ENCODE assay signal across 15 mouse cellular contexts in genomic region chr9:83113800-83114217, GRCm38 (mm10). TPM values are rescaled to one million over a fixed set of nuclear protein-coding genes. Genes with fewer than 3 reads are reported as not detected.
DNase-seq lines count a peak whose midpoint lies in the region; ATAC-seq and TF ChIP-seq lines count a peak whose summit lies in the region.
"Had no signal": no experiment of that assay in that cellular context is flagged by ENCODE, and none has a peak within 500 bp of the region (broad histone marks: within the 10 kb centered on the region; RNA-seq: fewer than 3 reads in every experiment).

No protein-coding gene starts in this region.

- TF ChIP-seq EP300 in liver, postnatal 0 days (IDR thresholded peaks at IDR 0.05; ENCODE audit: low read depth): no peak

- no peak for TF ChIP-seq CTCF in liver, postnatal 0 days (IDR thresholded peaks at IDR 0.05; ENCODE audit: low read depth)

- intact Hi-C loops in heart, postnatal 10 days (cut with DNase I): no loop called here

- peak; percentile 76 for DNase-seq in heart, embryonic 10.5 days (ENCODE audit: low spot score)
- no peak for DNase-seq in heart, postnatal 10 days
- no peak for DNase-seq in liver, postnatal 0 days
- peak; percentile 11 for DNase-seq in R1 (ENCODE audit: low read depth, low spot score)
- DNase-seq in urinary bladder, postnatal 4 days (ENCODE audit: low spot score in 2 of 2): no peak
- DNase-seq in left cerebral cortex, adult 11 months (ENCODE audit: low spot score): no peak
- DNase-seq: adrenal gland, postnatal 25 days; cerebellum, adult 2 months; gastrocnemius, postnatal 25 days; kidney, adult 9 months; thymus, postnatal 36 days had no signal

- peaks cover 10% of the 10 kb centered on the region for H3K4me1 ChIP-seq in heart, embryonic 10.5 days
- no peaks in the 10 kb centered on the region for H3K4me1 ChIP-seq in liver, embryonic 12.5 days
- no peaks in the 10 kb centered on the region for H3K4me1 ChIP-seq in liver, postnatal 0 days (ENCODE audit: insufficient read depth)
- H3K4me1 ChIP-seq: hindbrain, embryonic 15.5 days had no signal

- 65% methylated on average over 10 of the region's 10 CpGs for WGBS in heart, embryonic 10.5 days
- WGBS in liver, embryonic 12.5 days (ENCODE audit: insufficient replicate concordance): 73% methylated on average over 10 of the region's 10 CpGs
- WGBS in liver, postnatal 0 days (ENCODE audit: insufficient replicate concordance): 53% methylated on average over 10 of the region's 10 CpGs

- no peak overlapping the region for H3K9ac ChIP-seq in liver, embryonic 12.5 days
- H3K9ac ChIP-seq in liver, postnatal 0 days (replicated peaks): no peak overlapping the region
- H3K9ac ChIP-seq: hindbrain, embryonic 15.5 days had no signal

- H3K9me3 ChIP-seq in heart, embryonic 10.5 days: no peaks in the 10 kb centered on the region
- H3K9me3 ChIP-seq in liver, embryonic 12.5 days (replicated peaks): no peaks in the 10 kb centered on the region
- H3K9me3 ChIP-seq in liver, postnatal 0 days (ENCODE audit: low read length): no peaks in the 10 kb centered on the region
- H3K9me3 ChIP-seq: hindbrain, embryonic 15.5 days; megakaryocyte, embryonic 14.5 days had no signal

- no peaks in the 10 kb centered on the region for H3K36me3 ChIP-seq in heart, embryonic 10.5 days
- no peaks in the 10 kb centered on the region for H3K36me3 ChIP-seq in liver, embryonic 12.5 days
- H3K36me3 ChIP-seq in liver, postnatal 0 days (replicated peaks; ENCODE audit: insufficient read depth, low read length): no peaks in the 10 kb centered on the region
- H3K36me3 ChIP-seq: hindbrain, embryonic 15.5 days had no signal

- ATAC-seq in liver, embryonic 12.5 days: 0 out of 2 replicates have a peak, but pooled peaks have one; percentile 15
- ATAC-seq in liver, postnatal 0 days: no peak
- ATAC-seq in monocyte, adult 5-6 weeks (replicated peaks; ENCODE audit: insufficient number of reproducible peaks, low FRiP score, low TSS enrichment, poor library complexity, severe bottlenecking): peak; percentile 33; the same call in 1 of the 2 replicates

- no peak overlapping the region for H3K4me3 ChIP-seq in heart, embryonic 10.5 days
- no peak overlapping the region for H3K4me3 ChIP-seq in liver, embryonic 12.5 days
- no peak overlapping the region for H3K4me3 ChIP-seq in liver, postnatal 0 days (ENCODE audit: low read depth, low read length)
- H3K4me3 ChIP-seq: hindbrain, embryonic 15.5 days; megakaryocyte, embryonic 14.5 days had no signal

- H3K27me3 ChIP-seq in heart, embryonic 10.5 days (ENCODE audit: insufficient read depth, poor library complexity, severe bottlenecking): no peaks in the 10 kb centered on the region
- H3K27me3 ChIP-seq in liver, embryonic 12.5 days (replicated peaks): no peaks in the 10 kb centered on the region
- no peaks in the 10 kb centered on the region for H3K27me3 ChIP-seq in liver, postnatal 0 days (ENCODE audit: insufficient read depth, low read length)
- H3K27me3 ChIP-seq: hindbrain, embryonic 15.5 days; megakaryocyte, embryonic 14.5 days had no signal

- H3K27ac ChIP-seq in heart, embryonic 10.5 days: no peak overlapping the region
- no peak overlapping the region for H3K27ac ChIP-seq in liver, embryonic 12.5 days
- no peak overlapping the region for H3K27ac ChIP-seq in liver, postnatal 0 days (ENCODE audit: low read depth)
- H3K27ac ChIP-seq: hindbrain, embryonic 15.5 days had no signal

- H3K4me2 ChIP-seq in liver, embryonic 12.5 days: no peak overlapping the region
- no peak overlapping the region for H3K4me2 ChIP-seq in liver, postnatal 0 days (ENCODE audit: low read depth, low read length)
- H3K4me2 ChIP-seq: hindbrain, embryonic 15.5 days had no signal

RNA-seq across cellular contexts. Expression of gene Hmgn3, which starts 32.7 kb away (rescaled TPM):
- 80.3 and 96.4 TPM in 2 replicates for polyA plus RNA-seq in heart, embryonic 10.5 days (2016; fragmentation: Nextera tagmentation; extraction: Ambion mirVana)
- total RNA-seq in heart, postnatal 10 days (2021): 10 to 100 TPM; 33.1 to 38.2 TPM
- 4.6 and 8.7 TPM in 2 replicates for polyA plus RNA-seq in liver, embryonic 12.5 days (2016; fragmentation: Nextera tagmentation; extraction: Ambion mirVana)
- polyA plus RNA-seq in liver, postnatal 0 days (2015; fragmentation: Nextera tagmentation; extraction: Ambion mirVana): 3.8 and 4.8 TPM in 2 replicates
- 6.3 to 15.7 TPM (median 15.4 TPM) in 3 replicates for total RNA-seq in monocyte, adult 5-6 weeks (2017)

Comparison
In these comparisons a context has a peak if more than half of its experiments do, and no peak if none do; other contexts are left out.
1. DNase-seq: peak in heart, embryonic 10.5 days (single experiment) and R1 (single experiment); none in heart, postnatal 10 days (0 of 2), liver, postnatal 0 days (single experiment), urinary bladder, postnatal 4 days (0 of 2) and left cerebral cortex, adult 11 months (single experiment).